Mouse (Mus musculus): ENCODE data around the gene Gtf2f2. TPM values are rescaled to one million over a fixed set of nuclear protein-coding genes. Genes with fewer than 3 reads are reported as not detected.
"Not testable (repeated sequence)": the region's sequence is repeated elsewhere in the genome, so short reads cannot be mapped to it uniquely, and the experiment has no call there.

The Gtf2f2 gene
- polyA plus RNA-seq, 1 experiment from 2014 or later = 37.9 TPM

DNA sequence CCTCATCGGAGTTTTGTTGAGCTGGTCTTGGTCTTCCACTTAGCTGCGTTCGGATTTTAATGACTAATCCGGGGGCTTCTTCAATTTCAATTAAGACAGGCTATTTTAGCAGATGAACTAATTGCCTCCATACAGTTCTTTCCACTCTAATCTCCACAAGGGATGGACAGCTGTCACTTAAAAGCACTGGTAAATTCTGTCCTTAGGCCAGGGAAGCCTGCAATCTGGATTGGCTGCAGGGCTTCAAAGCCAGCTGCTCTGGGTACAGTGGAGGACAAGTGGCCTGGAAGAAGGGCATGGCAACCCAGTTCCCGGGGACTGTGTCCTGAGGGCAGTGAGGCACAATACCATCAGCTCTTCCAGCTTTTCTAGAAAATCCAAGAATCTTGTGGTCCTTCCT, 139.6 kb downstream of the Gtf2f2 start:
- WGBS = 9% methylated on average over 3 of the region's 5 CpGs
- H3K4me3 ChIP-seq (replicated peaks) = no peak overlapping the region
- ATAC-seq (replicated peaks; ENCODE audit: low FRiP score) = no peak

DNA sequence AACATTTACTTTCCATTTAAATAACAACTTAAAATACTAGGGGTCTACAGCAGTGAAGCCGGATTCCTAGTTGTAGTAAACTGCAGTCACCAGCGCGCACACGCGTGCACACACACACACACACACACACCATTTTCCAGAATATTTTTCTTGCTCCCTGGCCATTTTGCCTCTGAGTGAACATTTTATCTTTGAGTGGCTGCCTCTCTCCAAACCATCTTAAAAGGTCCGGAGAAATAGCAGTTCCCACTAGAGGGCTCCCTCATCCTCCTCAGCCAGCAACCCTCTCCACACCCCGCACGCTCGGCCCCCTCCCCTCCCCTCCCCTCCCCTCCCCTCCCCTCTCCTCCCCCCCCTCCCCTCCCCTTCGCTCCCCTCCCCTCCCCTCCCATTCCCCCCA, 140.0 kb downstream of the Gtf2f2 start:
- H3K4me2 ChIP-seq = peak overlapping the region; percentile 47
- ATAC-seq (replicated peaks; ENCODE audit: low FRiP score) = peak; percentile 61; the same call in 1 of the 2 replicates
- WGBS = 23% methylated on average over 9 of the region's 10 CpGs

More for the DNA sequence above, 139.6 kb downstream of the Gtf2f2 start:
- Histone ChIP-seq H3K4me1 (peaks cover 2% of the 10 kb centered on the region; the same call in 1 of the 2 replicates), H3K36me3 (no peaks in the 10 kb centered on the region), H3K27ac (no peak overlapping the region), H3K4me2 (no peak overlapping the region), H3K9ac (no peak overlapping the region), H3K27me3 (0 out of 2 replicates have a peak, but pooled peaks cover 2% of the 10 kb centered on the region), H3K9me3 (replicated peaks) (no peaks in the 10 kb centered on the region)

DNA sequence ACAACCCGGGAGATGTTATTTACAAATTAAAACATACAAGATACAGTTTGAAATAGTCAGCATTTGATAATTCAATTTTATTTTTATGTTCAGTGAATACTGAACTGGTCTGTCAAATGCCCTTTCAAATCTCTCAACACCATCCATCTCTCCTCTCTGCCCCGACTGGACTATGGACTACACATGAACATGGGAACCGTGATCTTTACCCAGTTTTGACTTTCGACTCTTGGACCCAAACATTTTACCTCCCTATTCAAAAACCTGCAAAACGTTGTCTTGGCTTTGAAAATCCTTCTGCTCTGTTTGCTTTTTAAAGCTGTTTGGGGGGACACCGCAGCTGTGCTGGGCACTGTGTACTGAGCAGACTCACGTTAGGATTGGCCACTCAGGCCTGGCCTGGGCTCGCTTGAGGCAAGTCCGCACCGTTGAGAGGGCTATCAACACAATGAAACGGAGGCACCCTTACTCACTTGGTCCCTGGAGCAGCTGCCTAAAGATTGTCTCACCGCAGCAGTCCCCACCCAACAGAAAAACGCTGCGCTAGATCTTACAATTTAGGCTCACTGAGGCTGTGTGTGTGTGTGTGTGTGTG, 140.8 kb downstream of the Gtf2f2 start:
- WGBS = 86% methylated on average over 14 of the region's 14 CpGs
- Histone ChIP-seq H3K27ac (no peak overlapping the region), H3K27me3 (no peaks in the 10 kb centered on the region), H3K9me3 (replicated peaks) (no peaks in the 10 kb centered on the region), H3K4me1 (peaks cover 2% of the 10 kb centered on the region; the same call in 1 of the 2 replicates), H3K4me3 (replicated peaks) (no peak overlapping the region), H3K9ac (no peak overlapping the region), H3K36me3 (no peaks in the 10 kb centered on the region), H3K4me2 (no peak overlapping the region)
- no peak for ATAC-seq (replicated peaks; ENCODE audit: low FRiP score)

More for the DNA sequence above, 140.0 kb downstream of the Gtf2f2 start:
- no peaks in the 10 kb centered on the region for H3K27me3 ChIP-seq
- no peak overlapping the region for H3K27ac ChIP-seq
- no peaks in the 10 kb centered on the region for H3K9me3 ChIP-seq (replicated peaks)
- no peaks in the 10 kb centered on the region for H3K36me3 ChIP-seq
- H3K4me1 ChIP-seq = peaks cover 2% of the 10 kb centered on the region; the same call in 1 of the 2 replicates
- H3K9ac ChIP-seq = no peak overlapping the region
- peak overlapping the region; percentile 24 for H3K4me3 ChIP-seq (replicated peaks)

DNA sequence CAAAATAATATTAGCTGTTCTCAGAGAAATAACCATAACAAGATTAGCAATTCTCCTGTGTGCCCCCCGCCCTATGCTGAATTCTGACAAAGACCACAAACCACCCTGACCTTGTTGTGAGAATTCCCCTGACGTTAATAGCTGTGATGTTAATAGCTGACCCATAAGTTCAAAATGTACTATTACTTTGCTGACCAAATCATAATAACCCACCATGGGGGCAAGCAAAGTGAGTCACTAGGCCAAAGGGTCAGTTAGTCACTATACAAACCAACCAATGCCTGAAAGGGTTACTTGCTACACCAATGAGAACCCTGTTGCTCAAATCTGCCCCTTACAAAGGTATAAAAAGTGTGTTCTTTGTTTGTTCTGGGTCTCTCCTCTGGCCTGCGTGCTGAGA, 142.6 kb downstream of the Gtf2f2 start:
- not testable (repeated sequence) for H3K4me2 ChIP-seq; H3K9ac ChIP-seq; H3K27ac ChIP-seq; H3K36me3 ChIP-seq; H3K9me3 ChIP-seq (replicated peaks); H3K27me3 ChIP-seq; ATAC-seq (replicated peaks; ENCODE audit: low FRiP score); H3K4me3 ChIP-seq (replicated peaks)
- WGBS = 82% methylated on average over 3 of the region's 3 CpGs
- H3K4me1 ChIP-seq = peaks cover 14% of the 10 kb centered on the region

DNA sequence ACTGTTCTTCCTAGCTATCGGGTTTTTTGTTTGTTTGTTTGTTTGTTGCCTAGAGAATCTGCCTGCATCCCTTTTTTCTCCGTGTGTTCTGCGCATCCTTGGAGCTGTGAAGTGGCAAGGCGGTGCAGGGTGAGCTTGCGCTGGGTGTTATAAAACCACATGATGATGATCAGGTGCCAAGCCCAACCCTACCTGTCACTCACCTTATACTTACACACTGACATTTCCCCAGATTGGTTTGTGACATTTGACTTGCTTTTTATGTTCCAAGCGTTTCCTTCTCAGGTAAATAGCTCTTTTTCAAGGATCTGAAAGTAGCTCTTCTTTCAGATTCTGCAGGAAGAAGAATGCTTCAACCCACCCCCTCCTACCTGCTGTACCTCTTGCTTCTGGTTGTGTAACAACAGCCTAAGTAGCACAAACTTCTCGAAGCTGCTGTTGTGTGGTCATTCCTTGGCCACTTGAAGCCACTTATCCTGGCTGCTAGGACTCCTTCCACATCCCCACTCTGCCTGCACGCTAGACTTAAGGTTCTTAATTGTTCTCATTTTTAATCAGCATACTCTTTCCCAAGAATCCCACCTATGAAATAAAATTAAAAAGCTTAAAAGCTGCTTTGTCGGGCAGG, 143.8 kb downstream of the Gtf2f2 start:
- Histone ChIP-seq H3K9me3 (replicated peaks) (no peaks in the 10 kb centered on the region), H3K4me2 (no peak overlapping the region), H3K36me3 (no peaks in the 10 kb centered on the region), H3K4me1 (peaks cover 18% of the 10 kb centered on the region), H3K27ac (no peak overlapping the region), H3K4me3 (replicated peaks) (no peak overlapping the region), H3K9ac (no peak overlapping the region), H3K27me3 (no peaks in the 10 kb centered on the region)
- WGBS = 85% methylated on average over 9 of the region's 9 CpGs
- no peak for ATAC-seq (replicated peaks; ENCODE audit: low FRiP score)

DNA sequence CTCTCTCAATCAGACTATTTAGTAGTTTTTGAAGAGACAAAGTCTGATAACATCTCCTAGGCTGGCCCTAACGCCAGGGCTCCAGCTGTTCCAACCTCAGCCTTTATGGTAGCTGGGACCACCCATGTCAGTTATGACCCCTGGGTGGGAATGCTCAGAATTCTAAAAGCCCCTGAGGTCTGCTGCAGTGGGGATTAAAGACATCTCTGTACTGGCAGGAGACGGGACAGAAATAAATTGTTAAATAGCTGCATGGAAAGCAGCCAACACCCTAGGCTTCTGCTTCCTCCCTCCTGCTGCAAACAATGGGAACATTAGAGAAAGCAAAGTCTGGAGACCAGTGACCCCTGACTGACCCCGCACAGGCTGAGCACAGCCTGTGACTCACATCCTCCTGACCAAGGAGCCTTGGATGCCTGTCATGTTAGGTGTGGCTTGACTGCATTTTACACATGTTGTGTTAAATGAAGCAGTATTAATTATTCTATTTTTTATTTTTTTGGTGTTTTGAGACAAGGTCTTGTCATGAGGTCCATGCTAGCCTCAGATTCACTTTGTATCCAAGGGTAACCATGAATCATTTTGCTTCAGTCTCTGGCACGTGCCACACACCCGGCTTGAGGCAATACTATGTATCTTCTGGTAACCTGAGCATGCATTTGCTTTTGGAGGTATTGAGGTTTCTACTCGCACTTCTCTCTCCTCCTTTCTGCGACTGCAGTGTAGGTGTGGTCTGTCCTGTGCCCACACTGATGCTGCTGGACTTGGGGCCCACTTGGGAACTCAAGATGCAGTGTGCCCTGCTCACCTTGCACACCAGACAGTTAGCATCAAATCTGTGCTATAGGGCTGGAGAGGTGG, 146.9 kb downstream of the Gtf2f2 start:
- H3K4me3 ChIP-seq (replicated peaks) = no peak overlapping the region
- no peak overlapping the region for H3K9ac ChIP-seq
- H3K27me3 ChIP-seq = no peaks in the 10 kb centered on the region
- H3K4me2 ChIP-seq = no peak overlapping the region
- WGBS = 9% methylated on average over 7 of the region's 7 CpGs
- peak overlapping the region; percentile 90 for H3K27ac ChIP-seq
- ATAC-seq (replicated peaks; ENCODE audit: low FRiP score) = peak; percentile 95
- H3K4me1 ChIP-seq = peaks cover 16% of the 10 kb centered on the region
- H3K36me3 ChIP-seq = no peaks in the 10 kb centered on the region
- H3K9me3 ChIP-seq (replicated peaks) = no peaks in the 10 kb centered on the region

DNA sequence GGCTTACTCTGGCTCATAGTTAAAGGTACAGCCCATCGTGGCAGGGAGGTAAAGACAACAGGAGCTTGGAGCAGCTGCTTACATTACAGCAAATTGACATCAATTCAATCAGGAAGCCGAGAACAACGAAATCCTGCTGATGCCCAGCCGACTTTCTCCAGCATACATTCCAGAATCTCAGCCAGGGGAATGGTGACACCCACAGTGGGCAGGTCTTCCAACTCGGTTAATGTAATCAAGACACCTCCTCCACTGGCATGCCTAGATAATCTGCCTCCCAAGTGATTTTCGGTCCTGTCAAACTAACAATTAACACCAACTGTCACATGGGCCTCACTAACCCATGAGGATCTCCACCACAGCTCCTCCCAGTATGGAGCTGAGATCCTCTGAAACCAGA, 148.0 kb downstream of the Gtf2f2 start:
- H3K4me1 ChIP-seq = peaks cover 16% of the 10 kb centered on the region
- ATAC-seq (replicated peaks; ENCODE audit: low FRiP score) = no peak
- H3K4me2 ChIP-seq = no peak overlapping the region
- H3K27me3 ChIP-seq = no peaks in the 10 kb centered on the region
- WGBS = 84% methylated on average over 6 of the region's 6 CpGs
- no peaks in the 10 kb centered on the region for H3K36me3 ChIP-seq
- no peaks in the 10 kb centered on the region for H3K9me3 ChIP-seq (replicated peaks)
- peak overlapping the region; percentile 90 for H3K27ac ChIP-seq
- H3K9ac ChIP-seq = no peak overlapping the region
- no peak overlapping the region for H3K4me3 ChIP-seq (replicated peaks)

DNA sequence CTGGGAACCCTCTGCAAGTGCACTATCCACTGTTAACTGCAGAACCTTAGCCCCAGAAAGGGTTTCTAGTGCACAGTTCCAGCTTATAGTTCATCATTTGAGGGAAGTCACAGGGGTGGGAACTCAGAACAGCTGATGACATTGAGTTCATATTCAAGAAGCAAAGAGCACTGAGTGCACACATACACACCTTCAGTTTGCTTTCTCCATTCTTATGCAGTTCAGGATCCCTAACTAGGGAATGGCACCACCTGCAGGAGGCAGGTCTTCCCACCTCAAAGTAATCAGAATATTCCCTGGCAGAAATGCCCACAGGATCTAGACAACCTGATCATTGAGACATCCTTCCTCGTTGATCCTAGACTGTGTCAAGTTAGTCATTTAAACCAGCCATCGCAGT, 151.0 kb downstream of the Gtf2f2 start:
- H3K27me3 ChIP-seq = no peaks in the 10 kb centered on the region
- no peaks in the 10 kb centered on the region for H3K9me3 ChIP-seq (replicated peaks)
- no peak overlapping the region for H3K4me3 ChIP-seq (replicated peaks)
- no peak overlapping the region for H3K9ac ChIP-seq
- no peaks in the 10 kb centered on the region for H3K36me3 ChIP-seq
- 79% methylated on average over 2 of the region's 2 CpGs for WGBS
- ATAC-seq (replicated peaks; ENCODE audit: low FRiP score) = no peak
- no peak overlapping the region for H3K27ac ChIP-seq
- peaks cover 20% of the 10 kb centered on the region for H3K4me1 ChIP-seq
- H3K4me2 ChIP-seq = no peak overlapping the region

DNA sequence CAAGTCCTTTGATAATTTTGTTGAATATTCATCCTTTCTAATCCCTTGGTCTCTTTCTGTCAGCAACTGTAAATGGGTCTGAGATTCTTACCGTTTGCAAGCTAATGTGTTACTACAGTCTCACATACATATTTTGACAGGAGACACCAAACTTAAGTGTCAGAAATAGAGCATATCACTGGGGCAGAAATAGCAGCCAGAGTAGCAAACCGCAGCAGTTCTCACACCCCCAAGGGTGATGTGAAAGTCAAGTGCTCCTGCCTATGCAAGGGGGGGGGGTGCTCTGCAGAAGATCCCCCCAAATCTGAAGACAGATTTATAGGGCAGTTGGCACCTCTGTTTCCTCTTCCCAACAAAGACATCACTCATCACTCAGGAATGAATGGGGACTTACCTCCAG, 152.5 kb downstream of the Gtf2f2 start:
- H3K27ac ChIP-seq = no peak overlapping the region
- H3K9ac ChIP-seq = no peak overlapping the region
- WGBS = 63% methylated on average over 2 of the region's 2 CpGs
- H3K4me3 ChIP-seq (replicated peaks) = no peak overlapping the region
- H3K4me2 ChIP-seq = no peak overlapping the region
- H3K4me1 ChIP-seq = peaks cover 10% of the 10 kb centered on the region; the same call in 1 of the 2 replicates
- peaks cover 9% of the 10 kb centered on the region; the same call in 1 of the 2 replicates for H3K36me3 ChIP-seq
- H3K9me3 ChIP-seq (replicated peaks) = no peaks in the 10 kb centered on the region
- ATAC-seq (replicated peaks; ENCODE audit: low FRiP score) = no peak
- no peaks in the 10 kb centered on the region for H3K27me3 ChIP-seq

DNA sequence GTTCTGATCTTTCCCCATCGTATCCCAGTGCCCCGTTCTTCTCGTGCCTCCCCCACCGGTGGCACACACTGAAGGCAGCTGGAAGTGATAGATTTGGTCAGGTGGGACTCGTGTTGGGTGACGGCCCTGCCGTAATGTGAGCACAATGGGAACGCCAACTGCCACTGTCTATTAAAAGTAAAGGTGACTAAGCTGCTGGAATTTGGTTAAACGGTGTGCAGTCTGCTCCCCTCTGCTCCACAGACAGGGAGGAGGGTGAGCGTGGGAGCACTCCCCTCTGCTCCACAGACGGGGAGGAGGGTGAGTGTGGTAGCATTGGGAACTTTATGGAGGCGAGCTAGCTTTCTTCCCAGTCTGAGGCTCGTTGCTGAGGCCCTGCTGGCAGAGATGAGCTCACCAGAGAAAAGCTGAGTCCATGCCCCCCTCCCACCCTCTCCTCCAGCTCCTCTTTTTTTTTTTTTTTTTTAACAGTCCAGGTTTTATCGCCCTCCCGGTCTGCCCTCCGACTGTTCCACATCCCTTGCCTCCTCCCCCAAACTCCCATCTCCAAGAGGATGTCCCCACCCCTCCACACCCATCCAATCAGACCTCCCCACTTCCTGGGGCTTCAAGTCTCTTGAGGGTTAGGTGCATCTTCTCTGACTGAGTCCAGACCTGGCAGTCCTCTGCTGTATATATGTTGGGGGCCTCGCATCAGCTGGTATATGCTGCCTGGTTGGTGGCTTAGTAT, 155.2 kb downstream of the Gtf2f2 start:
- H3K27me3 ChIP-seq = no peaks in the 10 kb centered on the region
- no peak overlapping the region for H3K4me2 ChIP-seq
- no peak overlapping the region for H3K9ac ChIP-seq
- WGBS = 28% methylated on average over 17 of the region's 17 CpGs
- H3K27ac ChIP-seq = no peak overlapping the region
- H3K9me3 ChIP-seq (replicated peaks) = no peaks in the 10 kb centered on the region
- H3K4me1 ChIP-seq = peaks cover 5% of the 10 kb centered on the region; the same call in 1 of the 2 replicates
- peaks cover 30% of the 10 kb centered on the region for H3K36me3 ChIP-seq
- no peak overlapping the region for H3K4me3 ChIP-seq (replicated peaks)
- ATAC-seq (replicated peaks; ENCODE audit: low FRiP score) = no peak; the same call in 1 of the 2 replicates

DNA sequence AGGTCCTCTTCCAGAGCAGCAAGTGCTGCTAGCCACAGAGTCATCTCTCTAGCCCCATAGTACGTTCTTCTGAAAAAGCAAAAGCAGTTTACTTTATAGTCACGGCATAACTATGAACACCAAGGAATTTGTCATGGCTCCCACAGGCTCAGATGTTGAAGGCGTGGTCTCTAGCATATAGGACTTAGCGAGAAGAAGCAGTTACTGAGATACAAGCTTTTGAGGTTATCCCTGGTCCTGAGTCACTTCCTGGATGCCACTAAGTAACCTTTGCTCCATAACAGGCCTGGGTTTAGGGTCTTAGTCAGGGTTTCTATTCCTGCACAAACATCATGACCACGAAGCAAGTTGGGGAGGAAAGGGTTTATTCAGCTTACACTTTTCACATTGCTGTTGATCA, 158.6 kb downstream of the Gtf2f2 start:
- Histone ChIP-seq H3K9ac (no peak overlapping the region), H3K4me1 (peaks cover 22% of the 10 kb centered on the region), H3K9me3 (replicated peaks) (no peaks in the 10 kb centered on the region), H3K36me3 (peaks cover 64% of the 10 kb centered on the region), H3K4me3 (replicated peaks) (no peak overlapping the region), H3K27ac (no peak overlapping the region), H3K4me2 (no peak overlapping the region), H3K27me3 (no peaks in the 10 kb centered on the region)
- 91% methylated on average over 5 of the region's 5 CpGs for WGBS
- no peak for ATAC-seq (replicated peaks; ENCODE audit: low FRiP score)
